Mouse (Mus musculus) erythroblast, embryonic 14.5 days (primary cell): ENCODE data around the gene Sel1l3. TPM values are rescaled to one million over a fixed set of nuclear protein-coding genes. Genes with fewer than 3 reads are reported as not detected.

Source experiments
- H3K27me3 ChIP-seq: 2 replicates; pipeline ENCODE4 v1.6.1; 2012; ENCODE audit warnings: inconsistent platforms; ENCODE audit not compliant: control insufficient read depth
- H3K36me3 ChIP-seq: 2 replicates; pipeline ENCODE4 v1.6.1; 2012; ENCODE audit warnings: mild to moderate bottlenecking, inconsistent platforms; ENCODE audit not compliant: control insufficient read depth
- H3K4me1 ChIP-seq: 2 replicates; pipeline ENCODE4 v1.6.1; 2012; ENCODE audit warnings: inconsistent platforms; ENCODE audit not compliant: control insufficient read depth
- H3K4me3 ChIP-seq: replicated peaks from 2 replicates; pipeline ENCODE3; 2012; ENCODE audit warnings: moderate library complexity, mild to moderate bottlenecking, inconsistent platforms
- H3K9me3 ChIP-seq: 2 replicates; pipeline ENCODE4 v1.6.1; 2012; ENCODE audit warnings: low read length, inconsistent platforms, mixed read lengths; ENCODE audit not compliant: control insufficient read depth
- GATA1 ChIP-seq: IDR thresholded peaks from 2 replicates; pipeline ENCODE4 v1.6.1; 2012; ENCODE audit warnings: low read length, inconsistent platforms, mixed read lengths
- TAL1 ChIP-seq: IDR thresholded peaks from 3 replicates; pipeline ENCODE4 v1.6.1; 2012; ENCODE audit warnings: low read length, inconsistent platforms, mixed read lengths
- polyA plus RNA-seq: library from polyadenylated mRNA; stranded (reverse); fragments of >175 nt; gene quantifications from 2 replicates; pipeline ENCODE4 v1.2.3, GENCODE M21; 2012

Sel1l3 gene
- polyA plus RNA-seq, 1 experiment: not detected

DNA sequence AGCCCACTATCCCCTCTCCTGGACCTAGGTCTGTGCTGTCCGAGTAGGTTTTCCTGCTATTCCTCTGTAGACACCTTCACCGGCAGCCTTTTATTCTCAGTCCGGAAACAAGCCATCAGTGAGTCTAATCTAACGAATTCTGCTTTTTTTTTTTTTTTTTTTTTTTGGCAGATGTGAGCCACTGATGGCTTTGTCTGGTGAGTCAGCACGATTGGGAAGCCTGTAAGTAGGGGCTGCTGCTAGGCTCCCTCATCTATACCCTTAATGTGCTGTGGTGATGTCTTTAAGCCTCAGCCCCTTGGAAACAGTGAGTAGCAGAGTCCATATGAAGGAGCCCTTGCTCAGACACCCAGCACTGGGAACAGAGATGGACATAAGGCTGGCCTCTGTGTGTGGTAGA is 60.6 kb downstream of the Sel1l3 start:
- H3K36me3 ChIP-seq: no peaks in the 10 kb centered on the region
- no peaks in the 10 kb centered on the region for H3K27me3 ChIP-seq
- no peaks in the 10 kb centered on the region for H3K4me1 ChIP-seq
- H3K4me3 ChIP-seq: no peak overlapping the region
- H3K9me3 ChIP-seq: no peaks in the 10 kb centered on the region
- no peak for TF ChIP-seq GATA1

DNA sequence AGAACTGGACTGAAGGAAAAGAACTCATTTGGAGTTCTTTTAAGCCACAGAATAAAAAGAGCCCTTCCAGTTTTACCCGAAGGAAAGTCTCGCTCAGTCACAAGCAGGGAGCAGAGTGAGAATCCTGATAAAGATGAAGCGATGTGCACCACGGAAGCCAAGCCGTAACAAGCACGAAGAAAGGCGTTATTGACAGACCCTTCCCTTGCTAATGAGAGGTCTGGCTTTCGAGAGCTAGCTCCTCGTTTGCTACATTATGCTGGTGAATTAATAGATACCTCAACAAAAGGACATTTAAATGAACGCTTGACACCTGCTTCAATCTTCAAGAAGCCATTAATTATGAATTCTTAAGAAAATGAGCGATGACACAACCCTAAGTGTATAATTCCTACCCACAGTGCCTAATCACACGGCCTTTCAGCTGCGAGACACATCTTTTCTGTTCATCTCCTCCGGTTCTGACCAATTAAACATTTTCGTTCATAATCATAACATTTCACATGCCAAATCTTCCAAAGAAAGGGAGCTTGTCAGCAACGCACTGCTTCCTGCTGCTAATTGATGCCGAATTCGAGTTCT is 62.3 kb downstream of the Sel1l3 start:
- H3K4me3 ChIP-seq: no peak overlapping the region
- no peaks in the 10 kb centered on the region for H3K9me3 ChIP-seq
- H3K36me3 ChIP-seq: no peaks in the 10 kb centered on the region
- H3K27me3 ChIP-seq: no peaks in the 10 kb centered on the region
- TF ChIP-seq TAL1 (no peak), GATA1 (no peak)
- no peaks in the 10 kb centered on the region for H3K4me1 ChIP-seq

GRCm38 (mm10) chr5:53148960-53149685 is 64.6 kb downstream of the Sel1l3 start:
- Histone ChIP-seq H3K36me3 (no peaks in the 10 kb centered on the region), H3K27me3 (no peaks in the 10 kb centered on the region), H3K4me3 (no peak overlapping the region), H3K4me1 (no peaks in the 10 kb centered on the region), H3K9me3 (peaks cover 9% of the 10 kb centered on the region)
- TF ChIP-seq GATA1: no peak
- 0 out of 3 replicates have a peak, but pooled peaks have one; percentile 4 for TF ChIP-seq TAL1

DNA sequence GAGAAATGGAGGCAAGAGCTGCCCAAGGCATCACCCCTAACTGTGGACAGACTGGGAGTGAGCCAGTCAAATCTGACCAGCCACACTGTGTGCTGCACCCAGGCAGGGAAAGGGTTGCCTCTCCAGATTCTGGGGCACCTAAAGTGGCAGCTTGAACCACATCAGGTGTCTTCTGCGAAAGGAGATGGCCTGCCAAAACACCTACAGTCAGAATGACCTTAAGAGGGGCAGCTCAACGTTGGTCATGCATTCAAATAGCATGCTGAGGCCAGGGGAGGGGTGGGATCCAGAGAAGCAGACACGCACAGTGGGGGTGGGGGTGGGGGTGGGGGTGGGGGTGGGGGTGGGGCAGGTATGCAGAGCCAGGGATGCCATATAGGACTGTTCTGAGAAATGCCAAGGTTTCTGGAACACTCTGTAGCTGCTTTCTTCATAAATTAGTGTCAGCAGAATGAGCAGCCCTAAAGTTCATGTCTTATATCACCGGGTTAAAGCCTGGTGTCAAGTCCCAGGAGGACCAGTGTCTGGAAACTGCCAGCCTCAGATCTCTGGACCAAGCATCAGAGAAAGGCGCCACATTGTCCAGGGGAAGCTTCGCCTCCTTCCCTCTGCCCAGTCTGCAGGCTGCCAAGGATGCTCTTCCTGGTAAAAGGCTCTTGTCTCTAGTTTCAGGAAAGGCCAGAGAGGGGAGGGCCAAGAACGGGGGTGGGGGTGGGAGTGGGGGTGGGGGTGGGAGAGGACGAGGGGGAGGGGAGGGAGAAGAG is 65.4 kb downstream of the Sel1l3 start:
- no peak for TF ChIP-seq TAL1
- TF ChIP-seq GATA1: no peak

GRCm38 (mm10) chr5:53147418-53147817 is 66.3 kb downstream of the Sel1l3 start:
- Histone ChIP-seq H3K4me1 (no peaks in the 10 kb centered on the region), H3K4me3 (no peak overlapping the region), H3K36me3 (no peaks in the 10 kb centered on the region)

More for the DNA sequence above, 65.4 kb downstream of the Sel1l3 start:
- H3K27me3 ChIP-seq: no peaks in the 10 kb centered on the region
- no peak overlapping the region for H3K4me3 ChIP-seq
- H3K4me1 ChIP-seq: no peaks in the 10 kb centered on the region
- no peaks in the 10 kb centered on the region for H3K36me3 ChIP-seq
- H3K9me3 ChIP-seq: peaks cover 13% of the 10 kb centered on the region

GRCm38 (mm10) chr5:53146684-53147061 is 67.1 kb downstream of the Sel1l3 start:
- Histone ChIP-seq H3K9me3 (peaks cover 22% of the 10 kb centered on the region), H3K27me3 (no peaks in the 10 kb centered on the region), H3K4me1 (no peaks in the 10 kb centered on the region), H3K36me3 (no peaks in the 10 kb centered on the region), H3K4me3 (no peak overlapping the region)
- TF ChIP-seq GATA1 (no peak), TAL1 (no peak)

More at GRCm38 (mm10) chr5:53147418-53147817, 66.3 kb downstream of the Sel1l3 start:
- Histone ChIP-seq H3K27me3 (no peaks in the 10 kb centered on the region), H3K9me3 (peaks cover 19% of the 10 kb centered on the region)
- TF ChIP-seq GATA1: no peak
- TF ChIP-seq TAL1: no peak

DNA sequence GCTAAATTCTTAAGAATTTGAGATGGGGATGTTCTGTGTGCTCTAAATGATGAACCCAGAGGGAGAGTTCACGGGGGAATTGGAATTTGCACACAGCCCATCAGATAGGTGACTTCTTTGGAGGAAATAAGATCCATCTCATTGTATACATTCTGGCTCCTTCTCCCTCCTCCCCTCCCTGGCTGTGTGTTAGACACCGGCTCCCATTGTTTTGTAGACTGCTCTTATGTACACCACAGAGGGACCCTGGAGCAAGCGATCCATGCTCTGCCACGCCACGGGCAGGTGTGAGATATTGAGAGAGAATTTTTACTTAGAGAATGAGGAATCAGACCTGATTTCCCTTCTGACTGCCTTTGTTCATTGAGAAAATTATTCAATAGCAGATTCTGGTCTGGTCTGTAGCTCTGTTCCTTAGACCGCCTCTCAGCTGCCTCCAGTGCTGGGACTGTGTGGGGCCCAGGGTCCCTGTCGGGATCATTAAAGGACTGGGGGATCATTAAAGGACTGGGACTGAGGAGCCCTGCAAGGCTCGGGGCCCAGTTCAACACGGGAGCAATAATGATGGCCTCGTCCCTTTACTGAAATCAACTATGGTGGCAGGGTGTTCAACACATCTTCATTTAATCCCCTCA is 67.6 kb downstream of the Sel1l3 start:
- Histone ChIP-seq H3K36me3 (no peaks in the 10 kb centered on the region), H3K4me3 (no peak overlapping the region), H3K4me1 (no peaks in the 10 kb centered on the region), H3K9me3 (peaks cover 22% of the 10 kb centered on the region), H3K27me3 (no peaks in the 10 kb centered on the region)
- no peak for TF ChIP-seq GATA1
- no peak for TF ChIP-seq TAL1

GRCm38 (mm10) chr5:53142587-53142986 is 71.1 kb downstream of the Sel1l3 start:
- Histone ChIP-seq H3K4me1 (no peaks in the 10 kb centered on the region), H3K36me3 (no peaks in the 10 kb centered on the region), H3K9me3 (peaks cover 22% of the 10 kb centered on the region), H3K4me3 (no peak overlapping the region), H3K27me3 (no peaks in the 10 kb centered on the region)
- no peak for TF ChIP-seq GATA1
- no peak for TF ChIP-seq TAL1
